Mouse (Mus musculus) forebrain, embryonic 16.5 days (tissue): ENCODE measurements at regions not wholly inside any gene's neighbourhood (a gene's known extent, or its start where the extent isn't known, plus 50 kb on each side); places are given as distances from the start of the nearest gene placed in this dataset.

ENCODE experiments used
- ATAC-seq: fragments of 200-750 bp; cut with Nextera tagmentation; 2 replicates; pipeline ENCODE4 v1.8.0; 2017; ENCODE audit warnings: mild to moderate bottlenecking, moderate library complexity
- H3K27ac ChIP-seq: fragments of 300-500 bp; sonication (generic); 2 replicates; pipeline ENCODE4 v1.5.1; 2014; ENCODE audit warnings: low read length, control low read depth
- H3K27me3 ChIP-seq: fragments of 300-500 bp; sonication (generic); replicated peaks from 2 replicates; pipeline ENCODE4 v1.6.1; 2014; ENCODE audit warnings: low read length; ENCODE audit not compliant: control insufficient read depth, insufficient read depth
- H3K36me3 ChIP-seq: fragments of 300-500 bp; sonication (generic); 2 replicates; pipeline ENCODE4 v1.6.1; 2014; ENCODE audit not compliant: control insufficient read depth, insufficient read depth
- H3K4me1 ChIP-seq: fragments of 300-500 bp; sonication (generic); replicated peaks from 2 replicates; pipeline ENCODE4 v1.6.1; 2014; ENCODE audit warnings: low read length; ENCODE audit not compliant: control insufficient read depth, insufficient read depth
- H3K4me2 ChIP-seq: fragments of 300-500 bp; sonication (generic); 2 replicates; pipeline ENCODE4 v1.6.1; 2014; ENCODE audit warnings: mild to moderate bottlenecking, low read length, control low read depth
- H3K4me3 ChIP-seq: fragments of 300-500 bp; sonication (generic); replicated peaks from 2 replicates; pipeline ENCODE4 v1.5.1; 2014; ENCODE audit warnings: mild to moderate bottlenecking, low read length, control low read depth
- H3K9ac ChIP-seq: fragments of 300-500 bp; sonication (generic); replicated peaks from 2 replicates; pipeline ENCODE4 v1.6.1; 2014; ENCODE audit warnings: low read depth, low read length, control low read depth
- H3K9me3 ChIP-seq: fragments of 300-500 bp; sonication (generic); 2 replicates; pipeline ENCODE4 v1.6.1; 2016; ENCODE audit warnings: low read length; ENCODE audit not compliant: control insufficient read depth
- WGBS: fragments of 180-500 bp; shearing (Covaris S2); extraction: QIAGEN DNeasy Blood & Tissue Kit; methylation state at CpG from one replicate; pipeline ENCODE4 v1.1.7; 2014; 5-methylcytosine and 5-hydroxymethylcytosine counted together

GRCm38 (mm10) chr3:149306709-149307108 is 316.4 kb upstream of the Adgrl2 start:
- H3K4me1 ChIP-seq: peaks cover 2% of the 10 kb centered on the region; the same call in 1 of the 2 replicates
- no peak for ATAC-seq
- H3K27me3 ChIP-seq: no peaks in the 10 kb centered on the region
- H3K4me2 ChIP-seq: no peak overlapping the region
- H3K27ac ChIP-seq: no peak overlapping the region
- H3K36me3 ChIP-seq: no peaks in the 10 kb centered on the region
- WGBS: 27% methylated on average over 3 of the region's 3 CpGs
- no peaks in the 10 kb centered on the region for H3K9me3 ChIP-seq
- no peak overlapping the region for H3K4me3 ChIP-seq
- H3K9ac ChIP-seq: no peak overlapping the region

- H3K9ac ChIP-seq: no peak overlapping the region
- no peak for ATAC-seq
- H3K4me3 ChIP-seq: no peak overlapping the region
- no peak overlapping the region for H3K27ac ChIP-seq
- H3K27me3 ChIP-seq: no peaks in the 10 kb centered on the region
- H3K36me3 ChIP-seq: no peaks in the 10 kb centered on the region
- 3% methylated on average over 5 of the region's 5 CpGs for WGBS
- H3K4me2 ChIP-seq: no peak overlapping the region
- peaks cover 2% of the 10 kb centered on the region; the same call in 1 of the 2 replicates for H3K4me1 ChIP-seq
- no peaks in the 10 kb centered on the region for H3K9me3 ChIP-seq
Measured at GRCm38 (mm10) chr3:149306291-149306690, 315.9 kb upstream of the Adgrl2 start.

- H3K4me1 ChIP-seq: peaks cover 2% of the 10 kb centered on the region; the same call in 1 of the 2 replicates
- WGBS: 65% methylated on average over 5 of the region's 5 CpGs
- H3K27ac ChIP-seq: no peak overlapping the region
- H3K4me3 ChIP-seq: no peak overlapping the region
- H3K4me2 ChIP-seq: no peak overlapping the region
- no peaks in the 10 kb centered on the region for H3K36me3 ChIP-seq
- H3K9me3 ChIP-seq: no peaks in the 10 kb centered on the region
- H3K27me3 ChIP-seq: no peaks in the 10 kb centered on the region
- no peak overlapping the region for H3K9ac ChIP-seq
- ATAC-seq: no peak
Measured at GRCm38 (mm10) chr3:149305440-149305839, 315.1 kb upstream of the Adgrl2 start.

- H3K4me2 ChIP-seq: no peak overlapping the region
- peaks cover 2% of the 10 kb centered on the region; the same call in 1 of the 2 replicates for H3K4me1 ChIP-seq
- H3K9ac ChIP-seq: no peak overlapping the region
- WGBS: 64% methylated on average over 6 of the region's 6 CpGs
- no peak overlapping the region for H3K27ac ChIP-seq
- no peak for ATAC-seq
- no peak overlapping the region for H3K4me3 ChIP-seq
- H3K27me3 ChIP-seq: no peaks in the 10 kb centered on the region
- H3K9me3 ChIP-seq: no peaks in the 10 kb centered on the region
- H3K36me3 ChIP-seq: no peaks in the 10 kb centered on the region
Measured at GRCm38 (mm10) chr3:149305011-149305413, 314.7 kb upstream of the Adgrl2 start.

GRCm38 (mm10) chr3:149303418-149303817 is 313.1 kb upstream of the Adgrl2 start:
- Histone ChIP-seq H3K36me3 (no peaks in the 10 kb centered on the region), H3K27me3 (no peaks in the 10 kb centered on the region), H3K9me3 (no peaks in the 10 kb centered on the region), H3K27ac (no peak overlapping the region), H3K9ac (no peak overlapping the region), H3K4me3 (no peak overlapping the region), H3K4me2 (no peak overlapping the region), H3K4me1 (peaks cover 2% of the 10 kb centered on the region; the same call in 1 of the 2 replicates)
- ATAC-seq: no peak
- WGBS: 92% methylated on average over 5 of the region's 5 CpGs

- H3K4me2 ChIP-seq: no peak overlapping the region
- no peak for ATAC-seq
- H3K27ac ChIP-seq: no peak overlapping the region
- H3K9ac ChIP-seq: no peak overlapping the region
- no peak overlapping the region for H3K4me3 ChIP-seq
- no peaks in the 10 kb centered on the region for H3K36me3 ChIP-seq
- H3K9me3 ChIP-seq: no peaks in the 10 kb centered on the region
- WGBS: 87% methylated on average over 4 of the region's 4 CpGs
- peaks cover 11% of the 10 kb centered on the region for H3K4me1 ChIP-seq
- no peaks in the 10 kb centered on the region for H3K27me3 ChIP-seq
Measured at GRCm38 (mm10) chr3:149300002-149300401, 309.6 kb upstream of the Adgrl2 start.

GRCm38 (mm10) chr3:149296419-149296962 is 306.1 kb upstream of the Adgrl2 start:
- no peak overlapping the region for H3K4me2 ChIP-seq
- no peak overlapping the region for H3K4me3 ChIP-seq
- no peak overlapping the region for H3K9ac ChIP-seq
- 32% methylated on average over 10 of the region's 10 CpGs for WGBS
- H3K27me3 ChIP-seq: no peaks in the 10 kb centered on the region
- H3K27ac ChIP-seq: no peak overlapping the region
- ATAC-seq: 0 out of 2 replicates have a peak, but pooled peaks have one; percentile 39
- H3K4me1 ChIP-seq: peaks cover 12% of the 10 kb centered on the region
- no peaks in the 10 kb centered on the region for H3K36me3 ChIP-seq
- no peaks in the 10 kb centered on the region for H3K9me3 ChIP-seq

- Histone ChIP-seq H3K27ac (no peak overlapping the region), H3K27me3 (no peaks in the 10 kb centered on the region), H3K4me3 (no peak overlapping the region), H3K36me3 (no peaks in the 10 kb centered on the region), H3K4me2 (no peak overlapping the region), H3K4me1 (peaks cover 14% of the 10 kb centered on the region), H3K9me3 (no peaks in the 10 kb centered on the region), H3K9ac (no peak overlapping the region)
- peak; percentile 92 for ATAC-seq
- WGBS: 7% methylated on average over 5 of the region's 7 CpGs
Measured at GRCm38 (mm10) chr3:149295942-149296341, 305.6 kb upstream of the Adgrl2 start.

GRCm38 (mm10) chr3:149295257-149295831 is 305.0 kb upstream of the Adgrl2 start:
- no peak overlapping the region for H3K27ac ChIP-seq
- peaks cover 14% of the 10 kb centered on the region for H3K4me1 ChIP-seq
- no peak overlapping the region for H3K9ac ChIP-seq
- no peak overlapping the region for H3K4me3 ChIP-seq
- 10% methylated on average over 10 of the region's 10 CpGs for WGBS
- peak; percentile 43 for ATAC-seq
- no peaks in the 10 kb centered on the region for H3K36me3 ChIP-seq
- H3K27me3 ChIP-seq: no peaks in the 10 kb centered on the region
- no peak overlapping the region for H3K4me2 ChIP-seq
- no peaks in the 10 kb centered on the region for H3K9me3 ChIP-seq
